Mouse (Mus musculus): ENCODE measurements around the gene Eif5b. TPM values are rescaled to one million over a fixed set of nuclear protein-coding genes. Genes with fewer than 3 reads are reported as not detected.

Eif5b gene
- polyA plus RNA-seq, 1 experiment: 26.8 TPM

- Histone ChIP-seq H3K27ac (ENCODE audit: control insufficient read depth, insufficient read depth, low read depth, low read length, poor library complexity) (peak overlapping the region; percentile 91), H3K4me1 (ENCODE audit: control insufficient read depth, insufficient read depth, low read length) (no peaks in the 10 kb centered on the region; the same call in 1 of the 2 replicates), H3K4me3 (replicated peaks; ENCODE audit: control insufficient read depth, low read depth, low read length) (peak overlapping the region; percentile 93)
- under 1% methylated on average over 42 of the region's 42 CpGs for WGBS
- TF ChIP-seq CTCF (IDR thresholded peaks at IDR 0.05; ENCODE audit: control insufficient read depth, insufficient read depth, low read length) (no peak), POLR2A (IDR thresholded peaks at IDR 0.05; ENCODE audit: borderline replicate concordance, control insufficient read depth, low read depth, low read length) (peak; percentile 36; the same call in 1 of the 2 replicates)
Observed at GRCm38 (mm10) chr1:37996877-37997484, 829 bp upstream of the Eif5b start.

- 2% methylated on average over 44 of the region's 47 CpGs for WGBS
- no peaks in the 10 kb centered on the region; the same call in 1 of the 2 replicates for H3K4me1 ChIP-seq (ENCODE audit: control insufficient read depth, insufficient read depth, low read length)
- TF ChIP-seq POLR2A (IDR thresholded peaks at IDR 0.05; ENCODE audit: borderline replicate concordance, control insufficient read depth, low read depth, low read length) (no peak), CTCF (IDR thresholded peaks at IDR 0.05; ENCODE audit: control insufficient read depth, insufficient read depth, low read length) (no peak)
- H3K27ac ChIP-seq (ENCODE audit: control insufficient read depth, insufficient read depth, low read depth, low read length, poor library complexity): peak overlapping the region; percentile 77; the same call in 1 of the 2 replicates
- H3K4me3 ChIP-seq (replicated peaks; ENCODE audit: control insufficient read depth, low read depth, low read length): peak overlapping the region; percentile 78
Observed at GRCm38 (mm10) chr1:37998371-37999199, 775 bp downstream of the Eif5b start.

GRCm38 (mm10) chr1:37999552-37999951, 1.7 kb downstream of the Eif5b start:
- no peak overlapping the region for H3K27ac ChIP-seq (ENCODE audit: control insufficient read depth, insufficient read depth, low read depth, low read length, poor library complexity)
- 44% methylated on average over 3 of the region's 3 CpGs for WGBS
- H3K4me3 ChIP-seq (replicated peaks; ENCODE audit: control insufficient read depth, low read depth, low read length): no peak overlapping the region
- TF ChIP-seq POLR2A (IDR thresholded peaks at IDR 0.05; ENCODE audit: borderline replicate concordance, control insufficient read depth, low read depth, low read length): no peak
- no peak for TF ChIP-seq CTCF (IDR thresholded peaks at IDR 0.05; ENCODE audit: control insufficient read depth, insufficient read depth, low read length)
- H3K4me1 ChIP-seq (ENCODE audit: control insufficient read depth, insufficient read depth, low read length): no peaks in the 10 kb centered on the region; the same call in 1 of the 2 replicates

GRCm38 (mm10) chr1:38000844-38001243, 3.0 kb downstream of the Eif5b start:
- TF ChIP-seq POLR2A (IDR thresholded peaks at IDR 0.05; ENCODE audit: borderline replicate concordance, control insufficient read depth, low read depth, low read length) (no peak), CTCF (IDR thresholded peaks at IDR 0.05; ENCODE audit: control insufficient read depth, insufficient read depth, low read length) (no peak)
- Histone ChIP-seq H3K4me1 (ENCODE audit: control insufficient read depth, insufficient read depth, low read length) (no peaks in the 10 kb centered on the region; the same call in 1 of the 2 replicates), H3K27ac (ENCODE audit: control insufficient read depth, insufficient read depth, low read depth, low read length, poor library complexity) (no peak overlapping the region), H3K4me3 (replicated peaks; ENCODE audit: control insufficient read depth, low read depth, low read length) (no peak overlapping the region)
- 69% methylated on average over 8 of the region's 8 CpGs for WGBS

- no peaks in the 10 kb centered on the region; the same call in 1 of the 2 replicates for H3K4me1 ChIP-seq (ENCODE audit: control insufficient read depth, insufficient read depth, low read length)
- 85% methylated on average over 9 of the region's 9 CpGs for WGBS
- no peak overlapping the region for H3K27ac ChIP-seq (ENCODE audit: control insufficient read depth, insufficient read depth, low read depth, low read length, poor library complexity)
- TF ChIP-seq POLR2A (IDR thresholded peaks at IDR 0.05; ENCODE audit: borderline replicate concordance, control insufficient read depth, low read depth, low read length): no peak
- TF ChIP-seq CTCF (IDR thresholded peaks at IDR 0.05; ENCODE audit: control insufficient read depth, insufficient read depth, low read length): no peak
- no peak overlapping the region for H3K4me3 ChIP-seq (replicated peaks; ENCODE audit: control insufficient read depth, low read depth, low read length)
Observed at GRCm38 (mm10) chr1:38001956-38002355, 4.1 kb downstream of the Eif5b start.

- 70% methylated on average over 3 of the region's 3 CpGs for WGBS
- no peak overlapping the region for H3K4me3 ChIP-seq (replicated peaks; ENCODE audit: control insufficient read depth, low read depth, low read length)
- no peaks in the 10 kb centered on the region; the same call in 1 of the 2 replicates for H3K4me1 ChIP-seq (ENCODE audit: control insufficient read depth, insufficient read depth, low read length)
- H3K27ac ChIP-seq (ENCODE audit: control insufficient read depth, insufficient read depth, low read depth, low read length, poor library complexity): no peak overlapping the region
- TF ChIP-seq POLR2A (IDR thresholded peaks at IDR 0.05; ENCODE audit: borderline replicate concordance, control insufficient read depth, low read depth, low read length) (no peak), CTCF (IDR thresholded peaks at IDR 0.05; ENCODE audit: control insufficient read depth, insufficient read depth, low read length) (no peak)
Observed at GRCm38 (mm10) chr1:38003046-38003445, 5.2 kb downstream of the Eif5b start.

- TF ChIP-seq CTCF (IDR thresholded peaks at IDR 0.05; ENCODE audit: control insufficient read depth, insufficient read depth, low read length) (no peak), POLR2A (IDR thresholded peaks at IDR 0.05; ENCODE audit: borderline replicate concordance, control insufficient read depth, low read depth, low read length) (no peak)
Observed at GRCm38 (mm10) chr1:38006741-38007140, 8.9 kb downstream of the Eif5b start.

GRCm38 (mm10) chr1:38011647-38012046, 13.8 kb downstream of the Eif5b start:
- WGBS: 43% methylated on average over 6 of the region's 6 CpGs
- Histone ChIP-seq H3K27ac (ENCODE audit: control insufficient read depth, insufficient read depth, low read depth, low read length, poor library complexity) (no peak overlapping the region), H3K4me1 (ENCODE audit: control insufficient read depth, insufficient read depth, low read length) (peaks cover 3% of the 10 kb centered on the region), H3K4me3 (replicated peaks; ENCODE audit: control insufficient read depth, low read depth, low read length) (no peak overlapping the region)
- no peak for TF ChIP-seq CTCF (IDR thresholded peaks at IDR 0.05; ENCODE audit: control insufficient read depth, insufficient read depth, low read length)

More at GRCm38 (mm10) chr1:38006741-38007140, 8.9 kb downstream of the Eif5b start:
- Histone ChIP-seq H3K27ac (ENCODE audit: control insufficient read depth, insufficient read depth, low read depth, low read length, poor library complexity) (no peak overlapping the region), H3K4me3 (replicated peaks; ENCODE audit: control insufficient read depth, low read depth, low read length) (no peak overlapping the region), H3K4me1 (ENCODE audit: control insufficient read depth, insufficient read depth, low read length) (peaks cover 1% of the 10 kb centered on the region; the same call in 1 of the 2 replicates)
- WGBS: 90% methylated on average over 3 of the region's 3 CpGs
